Mouse (Mus musculus): ENCODE data around the gene Lamc1.

DNA sequence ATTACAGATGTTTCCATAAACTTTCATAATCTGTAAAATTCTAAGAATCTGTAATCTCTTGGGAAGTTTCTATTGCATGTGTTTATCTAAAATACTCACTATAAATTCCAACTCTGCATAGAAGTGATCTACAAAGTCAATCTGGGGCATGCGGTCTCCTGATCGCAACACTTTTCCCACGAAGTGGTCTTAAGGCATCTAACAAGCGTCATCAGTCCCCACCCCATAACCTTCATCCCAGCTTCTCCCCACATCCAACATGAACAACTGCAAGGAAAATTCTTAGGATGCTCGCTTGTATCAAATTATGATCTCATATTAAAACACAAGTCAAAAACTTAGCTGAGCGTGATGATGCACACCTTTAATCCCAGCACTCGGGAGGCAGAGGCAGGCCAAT lies 14.3 kb downstream of the Lamc1 start:
- TF ChIP-seq EP300 (IDR thresholded peaks at IDR 0.05; ENCODE audit: low read depth) (no peak), CTCF (IDR thresholded peaks at IDR 0.05; ENCODE audit: low read depth) (no peak)
